Mouse (Mus musculus) layer of hippocampus, adult 9-10 months (tissue): ENCODE measurements around the gene Frzb.
"Not testable (repeated sequence)": the region's sequence is repeated elsewhere in the genome, so short reads cannot be mapped to it uniquely, and the experiment has no call there.

Experiments
- DNase-seq: peaks from one replicate; pipeline ENCODE4 v3.0.0; 2022; ENCODE audit warnings: low spot score

The Frzb gene

DNA sequence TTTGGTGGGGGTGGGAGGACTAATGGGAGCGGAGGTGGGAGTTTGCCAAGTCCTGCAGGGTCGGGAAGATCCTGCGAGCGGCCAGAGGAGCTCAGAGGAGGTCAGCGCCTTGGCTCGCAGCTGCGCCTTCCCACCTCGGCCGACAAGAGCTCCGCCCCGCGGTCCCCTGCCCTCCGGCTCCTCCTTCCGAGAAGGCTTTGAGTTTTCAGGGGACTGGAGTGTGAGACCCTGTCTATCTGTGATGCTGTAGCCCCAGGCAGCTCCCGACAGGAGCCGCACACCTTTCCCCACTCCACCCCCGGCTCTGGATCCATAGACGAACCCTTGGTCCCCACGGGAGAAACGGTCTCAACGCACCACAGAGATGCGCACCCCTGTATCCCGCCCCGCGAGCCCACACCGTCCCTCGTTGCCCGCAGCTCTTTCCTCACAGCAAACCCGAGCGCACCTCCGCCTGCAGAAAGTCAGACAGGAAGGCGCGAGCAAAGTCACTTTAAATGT is at the start of gene Frzb:
Frzb (minus strand) TSS at position 335 of the 501 bp plus-strand sequence.
- DNase-seq, result no peak

DNA sequence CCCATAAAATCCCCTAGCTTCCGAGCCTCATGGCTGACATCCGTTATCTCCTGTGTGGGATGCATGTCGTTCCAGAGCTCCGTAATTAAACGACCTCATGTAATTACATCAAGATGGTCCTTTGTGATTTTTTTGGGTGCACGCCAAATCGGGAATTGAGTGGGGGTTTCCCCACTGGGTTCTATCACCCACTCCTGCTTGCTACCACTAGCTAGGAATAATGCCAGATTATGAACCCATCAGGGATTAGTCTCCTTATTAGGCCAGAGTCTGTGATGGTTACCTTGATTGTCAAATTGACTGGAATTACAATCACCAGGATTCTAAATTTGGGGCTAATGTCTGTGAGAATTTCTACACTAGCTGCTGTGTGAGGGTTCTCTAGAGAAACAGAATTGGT is 47.9 kb upstream of the Frzb start:
- not testable (repeated sequence) for DNase-seq

DNA sequence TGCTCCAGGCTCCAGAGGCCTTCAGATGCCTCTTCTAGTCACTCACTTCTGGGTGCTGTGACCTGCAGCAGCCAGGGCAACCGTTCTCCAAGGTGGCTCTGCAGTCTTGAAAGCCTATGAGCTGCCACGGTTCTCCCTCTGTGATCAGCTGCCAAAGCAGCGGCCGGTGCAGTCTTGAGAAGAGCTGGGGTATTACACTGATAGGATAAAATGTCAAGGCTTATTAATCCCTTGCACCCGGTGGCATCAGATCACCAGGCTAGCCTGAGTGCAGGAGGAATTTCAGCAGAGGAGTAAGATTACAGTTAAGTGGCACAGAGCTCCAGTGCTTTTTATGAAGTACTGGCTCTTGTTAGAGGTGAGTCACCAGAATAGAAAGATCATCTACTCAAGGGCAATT is 39.4 kb upstream of the Frzb start:
- no peak for DNase-seq

DNA sequence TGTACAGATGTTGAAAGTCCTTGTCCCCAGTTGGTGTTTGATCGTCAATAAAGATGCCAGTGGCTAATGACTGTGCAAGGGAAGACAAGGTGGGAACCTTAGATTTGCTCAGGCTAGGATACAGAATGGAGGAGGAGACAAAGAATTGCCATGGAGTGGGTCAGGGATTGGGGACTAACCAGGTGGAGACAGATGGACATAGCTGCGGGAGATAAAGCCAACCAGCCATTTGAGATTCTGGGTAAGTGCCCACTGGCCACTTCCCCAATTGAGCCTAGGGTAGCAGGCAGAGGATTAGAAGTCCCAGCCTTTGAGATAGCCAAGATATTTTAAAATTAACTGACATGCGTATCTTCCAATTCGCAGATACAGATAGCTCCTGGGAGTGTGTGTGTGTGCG is 37.5 kb upstream of the Frzb start:
- DNase-seq, result no peak

DNA sequence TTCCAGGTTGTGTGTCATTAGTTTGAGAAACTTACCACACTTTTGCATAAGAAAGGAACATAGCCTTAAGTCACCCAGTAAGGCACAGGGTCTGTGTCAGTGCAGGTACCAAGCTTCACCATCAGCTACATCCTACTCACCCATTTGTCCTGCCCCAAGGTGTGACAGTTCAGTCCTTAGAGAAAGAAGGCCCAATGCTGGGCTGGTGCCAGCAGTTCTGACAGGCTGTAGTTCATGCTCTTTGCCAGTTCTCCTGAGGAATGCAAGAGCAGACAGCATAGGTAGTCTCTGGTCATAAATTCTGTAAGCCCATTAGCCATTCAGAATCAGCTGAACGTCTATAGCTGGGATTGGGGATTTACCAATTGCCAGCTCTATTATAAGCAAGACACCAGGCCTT is 28.4 kb upstream of the Frzb start:
- no peak for DNase-seq

DNA sequence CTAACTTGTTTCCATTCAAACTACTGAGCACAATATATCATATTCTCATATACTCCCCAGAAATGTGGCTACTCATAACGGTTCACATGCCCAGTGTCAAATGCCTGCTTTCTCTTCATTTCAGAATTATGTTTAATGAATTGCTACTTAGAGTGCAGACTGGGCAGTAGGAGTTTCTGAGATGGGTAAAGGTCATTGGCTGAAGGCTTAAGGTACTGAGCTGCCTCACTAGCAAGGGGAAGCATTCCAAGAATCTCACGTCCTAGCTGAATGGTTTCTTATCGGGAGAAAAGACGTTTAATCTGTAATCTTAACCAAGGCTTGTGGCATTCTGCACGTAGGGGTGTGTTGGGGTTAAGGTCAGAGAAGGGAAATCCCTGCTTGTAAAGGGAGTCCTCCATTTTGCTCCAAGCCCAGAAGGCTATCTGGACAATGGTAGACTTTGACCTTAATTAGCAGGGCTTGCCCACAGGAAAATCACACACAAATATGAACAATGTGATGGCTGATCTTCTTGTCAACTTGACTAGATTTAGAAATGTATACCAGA is 26.9 kb upstream of the Frzb start:
- DNase-seq, result no peak

DNA sequence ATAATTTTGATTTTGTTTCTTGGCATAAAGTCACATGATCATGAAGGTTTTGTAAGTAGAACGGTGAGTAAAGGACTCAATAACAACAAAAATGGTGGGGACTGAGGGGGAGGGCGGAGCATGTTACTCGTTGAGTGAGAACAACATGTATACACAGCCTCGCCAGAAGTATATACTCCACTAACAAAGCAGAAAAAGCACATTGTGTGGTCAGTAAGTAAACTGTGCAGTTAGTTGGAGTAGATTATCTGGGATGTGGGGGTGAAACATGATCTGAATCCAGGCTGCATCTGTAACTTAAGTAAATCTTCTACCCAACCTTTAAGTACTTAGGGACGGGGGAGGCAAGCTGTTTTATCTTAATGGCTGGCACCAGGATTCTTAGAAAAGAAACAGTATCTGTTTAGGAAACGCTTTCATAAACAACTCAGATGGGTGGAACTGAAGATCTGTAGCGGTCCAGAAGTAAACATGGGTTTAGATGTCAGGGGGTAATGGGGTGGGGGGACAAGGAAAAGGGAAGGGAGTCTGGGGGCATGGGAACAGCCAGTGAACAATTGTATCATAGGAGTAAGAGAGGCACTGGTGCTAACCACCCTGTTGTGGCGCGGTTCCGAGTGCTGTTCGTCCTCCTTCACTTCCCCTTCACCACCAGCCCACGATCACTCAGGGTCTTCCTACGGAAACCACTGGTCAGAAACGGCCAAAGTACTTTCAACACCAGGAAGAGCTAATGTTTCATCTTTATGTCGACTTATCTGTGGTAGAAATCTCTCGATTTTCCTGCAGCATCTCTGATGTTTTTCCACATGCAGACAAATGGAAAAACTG is 18.8 kb upstream of the Frzb start:
- DNase-seq, result no peak

DNA sequence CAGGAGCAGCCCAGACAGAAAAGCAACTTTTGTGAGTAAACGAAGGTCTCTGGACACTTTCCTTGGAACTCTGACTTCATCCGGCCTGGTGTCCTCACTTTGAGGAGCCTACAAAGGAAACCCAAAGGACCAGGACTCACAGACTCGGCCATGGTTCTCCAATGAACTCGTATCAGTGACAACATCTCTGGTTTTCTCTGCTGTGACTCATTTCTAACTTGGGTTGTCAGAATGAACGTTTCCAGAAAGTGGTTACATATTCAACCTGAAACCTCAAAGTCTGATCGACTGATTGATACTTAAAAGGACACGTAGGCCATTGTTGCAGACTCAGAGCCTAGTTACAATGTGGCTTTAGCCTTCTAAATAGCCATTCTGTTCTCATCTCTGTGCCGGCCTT is 14.4 kb upstream of the Frzb start:
- DNase-seq, result no peak

DNA sequence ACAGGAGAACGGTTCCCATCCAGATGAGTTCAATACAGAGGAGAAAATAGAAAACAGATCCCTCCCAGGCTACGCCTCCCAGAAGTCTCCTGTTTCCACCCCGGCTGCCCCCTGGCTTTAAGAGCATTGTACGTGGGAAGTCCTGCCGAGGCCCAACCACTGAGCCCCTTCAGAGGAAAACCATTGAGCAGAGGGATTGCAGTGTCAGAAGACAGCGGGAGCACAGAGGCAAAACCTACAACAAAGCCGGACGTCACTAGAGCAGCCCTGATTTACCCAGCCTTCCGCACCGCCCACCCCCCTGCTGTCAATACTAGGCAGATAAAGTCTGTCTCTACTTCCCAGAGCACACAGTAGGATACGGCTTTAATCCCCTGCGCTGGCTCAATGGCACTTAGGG is 806 bp upstream of the Frzb start:
- DNase-seq, result no peak

DNA sequence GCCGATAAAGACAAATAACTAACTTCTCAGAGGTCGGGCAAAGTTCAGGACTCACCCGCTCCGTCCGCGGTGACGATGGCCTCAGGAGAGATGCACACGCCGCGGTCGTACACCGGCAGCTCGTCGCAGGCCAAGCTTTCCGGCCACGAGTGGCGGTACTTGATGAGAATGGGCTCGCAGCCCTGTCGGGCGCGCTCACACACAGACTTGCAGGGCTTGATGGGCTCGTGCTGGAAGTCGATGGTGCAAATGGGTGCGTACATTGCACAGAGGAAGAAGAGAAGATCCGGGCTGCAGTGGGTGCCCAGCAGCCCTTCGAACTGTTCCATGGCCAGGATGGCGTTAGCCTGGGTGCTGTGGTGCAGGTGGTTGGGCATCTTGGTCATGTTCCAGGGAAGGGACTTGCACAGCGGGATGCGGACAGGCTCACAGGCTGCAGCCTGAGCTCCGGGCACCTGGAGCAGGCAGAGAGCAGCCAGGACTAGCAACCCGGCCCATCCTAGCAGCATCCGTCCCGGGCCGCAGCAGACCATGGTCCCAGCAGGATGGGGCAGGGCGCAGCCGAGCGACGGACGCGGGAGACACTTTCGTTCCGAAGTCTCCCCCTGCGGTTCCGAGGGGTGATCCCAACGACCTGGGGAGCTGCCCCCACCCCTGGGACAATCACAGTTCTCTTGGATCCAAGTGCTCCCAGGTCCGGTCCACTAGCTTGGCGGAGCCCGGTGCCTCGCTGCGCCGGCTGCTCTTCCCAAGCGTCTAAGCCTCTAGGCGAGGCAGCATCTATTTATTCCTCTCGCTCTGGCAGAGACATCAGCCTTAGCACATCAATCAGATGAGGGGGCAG is 895 bp downstream of the Frzb start:
- no peak for DNase-seq

DNA sequence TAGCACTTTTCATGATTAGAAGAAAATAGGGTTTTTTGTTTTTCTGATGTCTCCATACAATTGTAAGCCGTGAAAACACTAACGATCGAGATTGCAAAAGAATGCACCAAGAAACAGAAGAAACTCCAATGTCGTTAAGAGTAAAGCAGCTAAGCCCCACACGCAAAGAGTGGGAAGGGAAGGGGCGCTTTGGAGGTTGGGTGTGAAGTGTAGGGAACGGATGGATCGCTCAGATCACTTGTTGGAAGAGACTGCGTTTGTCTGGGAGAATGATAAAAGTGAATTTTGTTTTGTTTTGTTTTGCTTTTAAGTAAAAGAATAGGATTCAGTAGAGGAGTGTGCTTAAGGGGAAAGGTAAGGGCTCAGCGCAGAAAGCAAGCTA is 1.5 kb downstream of the Frzb start:
- no peak for DNase-seq

DNA sequence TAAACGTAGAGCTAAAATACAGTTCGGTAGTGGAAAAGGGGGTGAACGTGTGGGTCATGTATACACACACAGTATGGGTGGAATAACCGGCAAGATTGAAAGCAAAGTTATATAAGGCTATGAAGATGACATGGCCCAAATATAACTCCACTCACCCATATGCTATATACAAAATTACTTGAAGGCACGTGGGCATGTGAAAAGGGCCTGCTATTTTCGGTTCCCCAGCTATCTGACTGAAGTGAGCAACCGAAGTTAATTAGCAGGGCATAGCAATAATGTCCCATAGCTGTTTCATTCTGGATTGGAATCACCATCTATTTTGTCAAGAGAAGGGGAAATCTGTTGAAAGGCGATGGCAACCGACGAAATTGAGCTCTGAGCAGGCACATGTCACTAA is 1.9 kb downstream of the Frzb start:
- DNase-seq, result no peak

DNA sequence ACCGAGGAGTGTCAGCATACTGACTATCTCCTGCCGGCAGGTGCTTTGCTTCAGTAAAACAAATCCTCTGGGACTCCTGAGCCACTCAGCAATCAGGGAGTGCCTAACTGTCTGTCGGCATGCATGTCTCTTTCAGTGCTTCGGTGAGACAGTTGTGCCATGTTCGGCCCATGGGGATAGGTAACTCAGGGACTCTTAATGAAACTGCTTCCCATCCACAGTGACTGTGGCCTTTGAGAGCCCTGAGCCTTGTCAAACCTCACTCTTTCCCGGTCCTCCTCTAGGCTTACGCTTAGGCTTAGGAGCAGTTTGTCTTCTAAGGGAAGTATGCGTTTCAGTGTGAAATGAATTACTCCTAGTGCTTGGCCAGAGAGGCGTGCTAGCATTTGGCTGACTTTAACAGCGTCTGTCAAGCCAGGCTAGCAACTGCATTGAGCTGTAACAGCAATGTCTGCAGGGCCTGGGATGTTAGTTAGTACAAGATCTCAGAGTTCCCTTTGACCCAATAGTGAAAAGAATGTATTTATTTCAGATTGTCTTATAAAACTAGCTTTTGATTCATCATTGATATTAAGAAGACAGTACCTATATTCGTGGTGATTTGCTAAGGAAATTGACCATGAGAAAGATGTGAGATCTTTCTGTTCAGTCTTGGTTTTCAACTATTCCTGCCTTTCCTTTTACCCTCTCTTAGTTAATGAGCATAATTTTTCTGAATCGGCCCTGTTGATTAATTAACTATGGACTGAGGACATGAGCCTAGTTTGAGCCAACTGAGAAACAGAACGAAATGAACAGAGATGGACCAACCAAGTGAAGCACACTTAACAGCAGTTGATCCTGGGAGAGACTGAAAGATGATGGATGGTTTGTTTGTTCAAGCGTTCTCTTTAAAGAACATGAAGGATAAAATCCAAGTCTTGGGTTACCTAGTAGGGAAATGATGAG is 2.7 kb downstream of the Frzb start:
- no peak for DNase-seq

DNA sequence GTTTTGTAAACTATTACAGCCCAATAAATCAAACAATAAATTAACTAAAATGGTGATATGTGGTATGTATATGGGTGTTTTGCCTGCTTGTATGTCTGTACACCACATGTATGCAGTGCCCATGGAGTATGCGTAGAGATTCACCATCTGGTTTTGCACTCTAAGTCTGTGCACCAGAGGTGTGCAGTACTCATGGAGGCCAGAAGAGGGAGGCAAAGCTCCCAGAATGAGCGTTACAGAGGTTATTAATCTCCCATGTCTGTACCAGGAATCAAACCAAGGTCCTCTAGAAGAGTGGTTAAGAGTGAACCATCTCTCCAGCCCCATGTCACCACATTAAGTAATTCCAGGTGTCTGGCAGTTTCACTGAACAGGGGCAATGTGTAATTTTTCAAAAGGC is 3.5 kb downstream of the Frzb start:
- no peak for DNase-seq

DNA sequence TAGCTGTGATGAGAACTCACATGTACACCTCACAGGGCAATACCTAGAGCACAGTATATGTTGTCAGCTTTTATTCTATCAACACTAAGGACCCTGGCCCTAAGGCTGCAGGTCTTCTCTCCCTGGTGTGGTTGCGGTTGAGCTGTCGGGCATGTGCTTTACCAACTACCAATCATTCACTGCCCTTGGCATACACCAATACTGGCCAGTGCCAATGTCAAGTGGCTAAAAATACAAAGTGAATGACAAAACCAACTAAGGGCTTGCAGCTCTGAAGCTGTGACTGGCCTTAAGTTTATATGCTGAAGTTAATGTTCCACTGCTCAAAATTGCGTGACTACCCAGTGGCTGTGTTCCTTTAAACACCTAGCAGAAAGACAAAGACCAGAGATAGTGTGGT is 6.0 kb downstream of the Frzb start:
- DNase-seq, result no peak

DNA sequence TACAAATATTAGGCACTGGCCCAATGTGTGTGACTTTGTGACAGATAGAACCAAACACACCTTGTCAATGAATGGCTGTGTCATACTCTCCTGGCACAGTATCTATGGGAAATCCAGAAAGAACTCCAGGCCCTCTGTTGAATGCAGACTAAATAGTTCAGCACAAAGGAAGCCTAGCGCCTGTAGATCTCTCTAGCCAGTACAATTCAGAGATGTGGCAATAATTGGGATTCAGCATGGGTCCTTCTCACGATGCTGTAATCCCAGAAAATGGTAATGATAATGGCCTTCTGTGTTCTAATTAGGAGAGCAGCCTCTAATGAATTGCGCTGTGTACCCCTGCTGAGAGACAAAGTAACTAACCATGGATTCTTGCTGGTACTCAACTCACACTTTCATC is 8.6 kb downstream of the Frzb start:
- no peak for DNase-seq

DNA sequence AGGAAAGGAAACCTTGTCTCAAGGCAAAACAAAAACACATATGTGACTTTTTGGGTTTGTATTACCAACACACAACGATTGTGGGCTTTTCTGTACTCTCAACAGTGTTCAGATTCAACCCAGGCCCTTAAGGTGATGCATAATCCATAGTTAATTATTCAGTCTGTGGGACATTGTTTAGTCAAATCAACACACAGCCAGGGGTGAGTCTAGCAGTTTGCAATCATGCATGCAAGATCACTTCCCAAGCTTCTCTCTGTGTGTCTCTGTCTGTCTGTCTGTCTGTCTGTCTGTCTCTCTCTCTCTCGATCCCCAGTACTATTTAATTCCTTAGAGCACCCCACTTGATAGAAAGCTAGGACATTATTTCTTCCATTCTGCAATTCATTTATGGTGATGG is 10.0 kb downstream of the Frzb start:
- no peak for DNase-seq

DNA sequence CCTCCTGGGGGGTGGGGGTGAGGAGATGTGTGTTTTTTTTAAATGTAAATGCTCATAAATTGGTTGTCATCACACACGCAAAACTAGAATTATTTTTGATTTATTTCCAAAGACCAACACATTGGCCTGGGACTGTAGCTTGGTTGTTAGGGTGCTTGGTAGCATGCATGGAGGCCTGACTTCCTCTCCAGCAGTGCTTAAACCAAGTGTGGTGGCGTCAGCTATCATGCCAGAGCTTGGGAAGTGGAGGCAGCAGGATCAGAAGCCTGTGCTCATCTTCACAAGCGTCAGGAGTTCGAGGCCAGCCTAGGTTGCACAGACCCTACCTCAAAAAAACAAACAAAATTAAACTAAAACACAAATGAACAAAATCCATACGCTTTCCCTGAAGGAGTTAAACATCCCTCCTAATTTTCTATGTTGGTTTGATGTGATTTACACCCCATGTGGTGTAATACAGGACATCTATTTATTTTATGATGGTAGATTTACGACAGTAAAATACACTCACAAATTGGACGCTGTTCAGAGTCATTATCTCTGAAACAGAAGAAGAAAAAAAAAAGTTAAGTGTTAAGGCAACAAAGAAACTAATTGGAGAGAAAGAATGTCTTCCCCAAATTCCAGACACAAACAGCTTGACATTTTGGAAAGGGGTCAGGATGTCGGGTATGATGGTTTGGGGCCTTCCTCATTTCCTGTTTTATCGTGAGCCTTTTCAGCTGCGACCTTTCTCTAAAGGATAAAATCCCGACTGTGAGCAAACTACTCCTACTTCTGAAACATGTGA is 12.4 kb downstream of the Frzb start:
- no peak for DNase-seq

DNA sequence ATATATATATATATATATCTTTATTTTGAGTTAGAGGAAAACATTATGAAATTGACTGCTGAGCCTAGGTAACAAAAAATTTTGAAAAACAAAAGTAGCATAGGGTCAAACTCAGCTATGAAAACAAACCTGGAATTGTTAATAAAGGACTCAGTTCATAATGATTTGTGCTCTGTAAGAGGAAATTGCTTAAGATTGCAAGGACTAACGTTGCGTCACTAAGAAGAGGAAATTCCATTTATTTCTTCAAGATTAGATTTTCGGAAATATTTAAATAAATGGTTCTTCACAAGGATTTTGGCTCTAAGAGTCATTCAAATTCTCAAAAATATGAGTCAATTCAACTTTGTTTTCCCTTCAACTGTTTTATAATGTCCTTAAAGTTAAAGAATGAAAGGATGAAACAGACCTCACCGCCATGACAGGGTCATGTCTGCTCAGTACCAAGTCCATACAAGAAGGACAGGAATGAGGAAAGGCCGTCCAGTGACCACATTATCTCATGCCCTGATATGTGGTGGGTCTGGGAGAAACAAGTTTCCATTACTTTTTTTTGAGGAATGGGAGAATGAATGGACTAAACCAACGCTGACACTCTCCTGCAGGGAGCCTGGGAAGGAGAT is 14.1 kb downstream of the Frzb start:
- no peak for DNase-seq

DNA sequence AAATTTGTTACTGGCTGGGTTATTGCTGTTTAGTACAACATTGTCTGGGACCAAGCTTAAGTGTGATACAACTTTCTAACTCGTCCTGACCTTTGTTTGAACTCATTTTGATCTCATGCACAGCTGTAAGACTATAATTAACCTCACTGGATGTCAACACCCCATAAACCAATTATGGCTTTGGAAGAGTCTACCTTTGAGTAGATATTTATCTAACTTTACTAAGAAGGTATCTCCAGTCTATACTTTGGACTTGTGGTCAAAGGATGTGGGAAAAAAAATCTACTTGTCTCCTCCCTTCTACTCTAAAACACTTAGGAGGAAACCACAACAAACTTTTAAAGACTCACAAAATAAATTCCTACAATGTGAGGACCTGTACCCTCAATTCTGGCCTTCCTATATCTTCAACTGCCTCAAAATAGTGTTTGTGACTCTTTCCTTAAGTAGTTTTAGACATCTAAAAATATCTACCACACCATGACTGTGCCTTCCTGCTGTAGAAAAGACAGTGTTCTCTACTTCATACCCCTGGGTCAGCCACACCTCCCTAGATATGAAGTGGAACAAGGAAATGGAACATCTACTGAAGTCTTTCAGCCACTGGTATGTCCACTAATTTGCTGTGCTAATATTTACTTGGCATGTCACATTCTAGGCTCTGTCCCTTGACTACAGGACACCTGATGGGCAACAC is 16.9 kb downstream of the Frzb start:
- no peak for DNase-seq
